In the genomic region with DNA sequence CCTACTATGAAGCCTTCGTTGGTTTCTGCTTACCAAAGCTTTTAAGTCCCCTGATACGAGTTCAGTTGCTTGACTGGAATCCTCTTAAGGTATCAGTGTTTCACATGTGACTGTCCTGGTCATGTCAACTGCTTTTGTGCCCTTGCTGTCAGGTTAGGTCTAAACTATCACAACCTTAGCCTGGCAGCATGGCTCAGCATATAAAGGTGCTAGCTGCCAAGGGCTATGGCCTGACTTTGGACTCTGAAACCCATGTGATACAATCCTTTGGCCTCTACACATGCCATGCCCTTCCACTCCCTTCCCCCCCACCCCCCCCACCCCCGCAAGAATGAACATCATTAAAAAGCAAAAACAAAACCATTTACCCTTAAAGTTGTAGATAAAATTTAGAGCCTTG, we compare ENCODE assay signal across 25 mouse cellular contexts.
"Had no signal": no experiment of that assay in that cellular context is flagged by ENCODE, and none has a peak within 500 bp of the region (broad histone marks: within the 10 kb centered on the region; RNA-seq: fewer than 3 reads in every experiment).

No protein-coding gene starts in this region.

- ATAC-seq: hindbrain, embryonic 16.5 days; inflammation-experienced regulatory T-cells, adult 6 months; intestine, embryonic 15.5 days; liver, postnatal 0 days had no signal

- H3K27ac ChIP-seq: gastrocnemius, adult 2 months; heart, adult 2 months; heart, embryonic 13.5 days; heart, embryonic 15.5 days; hindbrain, embryonic 10.5 days; hindbrain, embryonic 12.5 days; hindbrain, embryonic 14.5 days; intestine, embryonic 15.5 days; layer of hippocampus, adult 2 months; left cerebral cortex, adult 2 months; limb, embryonic 10.5 days; limb, embryonic 12.5 days; liver, embryonic 13.5 days; liver, embryonic 15.5 days had no signal

- H3K9me3 ChIP-seq: heart, embryonic 13.5 days; heart, embryonic 15.5 days; hindbrain, embryonic 10.5 days; hindbrain, embryonic 12.5 days; intestine, embryonic 15.5 days; limb, embryonic 10.5 days; limb, embryonic 12.5 days; liver, embryonic 13.5 days; liver, embryonic 15.5 days had no signal

- H3K4me3 ChIP-seq: gastrocnemius, adult 2 months; heart, adult 2 months; heart, embryonic 13.5 days; heart, embryonic 15.5 days; hindbrain, embryonic 10.5 days; hindbrain, embryonic 12.5 days; intestine, embryonic 15.5 days; layer of hippocampus, adult 2 months; left cerebral cortex, adult 2 months; limb, embryonic 10.5 days; limb, embryonic 12.5 days; liver, embryonic 13.5 days; liver, embryonic 15.5 days had no signal

- H3K4me2 ChIP-seq: heart, embryonic 11.5 days; heart, embryonic 13.5 days; heart, embryonic 15.5 days; hindbrain, embryonic 12.5 days; hindbrain, embryonic 14.5 days; intestine, embryonic 15.5 days; limb, embryonic 12.5 days; liver, embryonic 13.5 days; liver, embryonic 15.5 days had no signal

- H3K4me1 ChIP-seq: heart, embryonic 13.5 days; heart, embryonic 15.5 days; hindbrain, embryonic 10.5 days; hindbrain, embryonic 12.5 days; intestine, embryonic 15.5 days; limb, embryonic 10.5 days; limb, embryonic 12.5 days; liver, embryonic 13.5 days; liver, embryonic 15.5 days had no signal

- H3K9ac ChIP-seq: heart, embryonic 13.5 days; heart, embryonic 15.5 days; hindbrain, embryonic 12.5 days; hindbrain, embryonic 14.5 days; intestine, embryonic 15.5 days; limb, embryonic 12.5 days; liver, embryonic 13.5 days; liver, embryonic 15.5 days; liver, postnatal 0 days had no signal

- H3K27me3 ChIP-seq: heart, embryonic 13.5 days; heart, embryonic 15.5 days; hindbrain, embryonic 12.5 days; intestine, embryonic 15.5 days; limb, embryonic 12.5 days; liver, embryonic 13.5 days; liver, embryonic 15.5 days had no signal

- DNase-seq: gastrocnemius, adult 2 months; gastrocnemius, postnatal 10 days; gastrocnemius, postnatal 25 days; heart, adult 2 months; heart, postnatal 4 days; kidney, postnatal 14 days; kidney, postnatal 4 days; liver; liver, embryonic 13.5 days; liver, postnatal 0 days; lung, adult 2 months had no signal
